Mouse (Mus musculus) adrenal gland, postnatal 25 days (tissue): ENCODE measurements at regions not wholly inside any gene's neighbourhood (a gene's known extent, or its start where the extent isn't known, plus 50 kb on each side); places are given as distances from the start of the nearest gene placed in this dataset.
A peak's percentile ranks its signal among the peaks of the same experiment; 100 is the strongest.

ENCODE experiments used
- DNase-seq: peaks from one replicate; pipeline ENCODE4 v3.0.0; 2021; ENCODE audit warnings: mixed read lengths

GRCm38 (mm10) chr8:57705957-57706356 lies 53.1 kb upstream of the Galnt7 start:
- no peak for DNase-seq

GRCm38 (mm10) chr8:57704161-57704560 lies 51.3 kb upstream of the Galnt7 start:
- no peak for DNase-seq

GRCm38 (mm10) chr8:57702407-57703113 lies 49.7 kb upstream of the Galnt7 start:
- peak; percentile 7 for DNase-seq
